Comparison of ENCODE assay signal across 28 mouse cellular contexts in the genomic region with DNA sequence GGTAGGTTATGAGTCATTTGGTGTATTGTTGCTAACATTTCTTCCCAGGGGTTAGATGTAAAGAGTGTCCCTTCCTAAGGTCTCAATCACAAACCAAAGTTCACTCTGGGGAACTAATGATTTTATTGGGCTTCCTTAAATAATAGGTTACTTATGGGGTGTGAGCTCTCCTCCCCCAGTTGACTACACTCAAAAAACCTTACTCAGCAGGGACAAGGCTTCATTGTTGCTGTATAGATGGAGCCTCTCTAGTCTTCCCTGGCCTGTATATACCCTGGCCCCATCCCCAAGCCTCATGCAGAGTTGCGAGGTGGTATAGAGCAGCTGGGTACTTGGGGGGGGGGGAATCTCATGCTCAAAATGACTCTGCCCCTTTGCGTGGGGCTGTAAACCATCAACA. TPM values are rescaled to one million over a fixed set of nuclear protein-coding genes. Genes with fewer than 3 reads are reported as not detected.
DNase-seq lines count a peak whose midpoint lies in the region; ATAC-seq and TF ChIP-seq lines count a peak whose summit lies in the region.
"Had no signal": no experiment of that assay in that cellular context is flagged by ENCODE, and none has a peak within 500 bp of the region (broad histone marks: within the 10 kb centered on the region; RNA-seq: fewer than 3 reads in every experiment).

No protein-coding gene starts in this region.

- H3K36me3 ChIP-seq in limb, embryonic 11.5 days (ENCODE audit: control insufficient read depth, insufficient read depth, low read length), result no peaks in the 10 kb centered on the region
- H3K36me3 ChIP-seq in limb, embryonic 10.5 days, result no peaks in the 10 kb centered on the region
- no peaks in the 10 kb centered on the region for H3K36me3 ChIP-seq in intestine, embryonic 15.5 days
- H3K36me3 ChIP-seq in intestine, postnatal 0 days (ENCODE audit: control insufficient read depth, insufficient read depth), result no peaks in the 10 kb centered on the region
- no peaks in the 10 kb centered on the region for H3K36me3 ChIP-seq in lung, postnatal 0 days (ENCODE audit: insufficient read depth, low read length)
- H3K36me3 ChIP-seq: embryonic facial prominence, embryonic 13.5 days; embryonic facial prominence, embryonic 15.5 days; forebrain, embryonic 10.5 days; forebrain, embryonic 12.5 days; G1E had no signal

- no peak overlapping the region for H3K4me2 ChIP-seq in limb, embryonic 11.5 days (ENCODE audit: low read depth, severe bottlenecking)
- no peak overlapping the region for H3K4me2 ChIP-seq in intestine, embryonic 15.5 days (replicated peaks)
- H3K4me2 ChIP-seq in intestine, postnatal 0 days (replicated peaks; ENCODE audit: low read depth), result no peak overlapping the region
- H3K4me2 ChIP-seq in lung, postnatal 0 days (replicated peaks; ENCODE audit: low read depth, low read length), result no peak overlapping the region
- H3K4me2 ChIP-seq: embryonic facial prominence, embryonic 13.5 days; embryonic facial prominence, embryonic 15.5 days; forebrain, embryonic 12.5 days had no signal

- H3K27me3 ChIP-seq in limb, embryonic 11.5 days (ENCODE audit: control insufficient read depth, insufficient read depth, low read length), result no peaks in the 10 kb centered on the region
- H3K27me3 ChIP-seq in limb, embryonic 10.5 days (ENCODE audit: low read depth, poor library complexity, severe bottlenecking), result no peaks in the 10 kb centered on the region
- no peaks in the 10 kb centered on the region for H3K27me3 ChIP-seq in intestine, embryonic 15.5 days (replicated peaks)
- no peaks in the 10 kb centered on the region for H3K27me3 ChIP-seq in intestine, postnatal 0 days (replicated peaks; ENCODE audit: control insufficient read depth, insufficient read depth, low read length)
- no peaks in the 10 kb centered on the region for H3K27me3 ChIP-seq in lung, postnatal 0 days (replicated peaks; ENCODE audit: insufficient read depth, low read length)
- H3K27me3 ChIP-seq: CH12.LX; embryonic facial prominence, embryonic 13.5 days; embryonic facial prominence, embryonic 15.5 days had no signal

- H3K4me1 ChIP-seq in limb, embryonic 11.5 days (ENCODE audit: control insufficient read depth, insufficient read depth, low read length), result no peaks in the 10 kb centered on the region
- H3K4me1 ChIP-seq in limb, embryonic 10.5 days, result peaks cover 6% of the 10 kb centered on the region
- no peaks in the 10 kb centered on the region for H3K4me1 ChIP-seq in intestine, embryonic 15.5 days (replicated peaks)
- no peaks in the 10 kb centered on the region for H3K4me1 ChIP-seq in intestine, postnatal 0 days (replicated peaks; ENCODE audit: control insufficient read depth, insufficient read depth, low read length)
- no peaks in the 10 kb centered on the region for H3K4me1 ChIP-seq in lung, postnatal 0 days (ENCODE audit: insufficient read depth, low read depth, low read length)
- H3K4me1 ChIP-seq: embryonic facial prominence, embryonic 13.5 days; embryonic facial prominence, embryonic 15.5 days; forebrain, embryonic 10.5 days; forebrain, embryonic 12.5 days had no signal

- DNase-seq in limb, embryonic 11.5 days (ENCODE audit: low spot score), result peak; percentile 5
- no peak for DNase-seq in limb, embryonic 10.5 days (ENCODE audit: low spot score)
- no peak for DNase-seq in lung, postnatal 0 days (ENCODE audit: low spot score)
- DNase-seq: adrenal gland, adult 2 months; adrenal gland, postnatal 10 days; adrenal gland, postnatal 25 days; B cell, adult 2 months; cerebellum, adult 11 months; cerebellum, adult 18-20 months; cerebellum, adult 8-10 months; cerebellum, adult 9-11 months; cerebellum, postnatal 14 days; cerebellum, postnatal 36 days; embryo, embryonic 11 days; forebrain, postnatal 0 days had no signal

- H3K4me3 ChIP-seq in limb, embryonic 11.5 days (ENCODE audit: low read depth, low read length), result no peak overlapping the region
- H3K4me3 ChIP-seq in limb, embryonic 10.5 days, result no peak overlapping the region
- H3K4me3 ChIP-seq in intestine, embryonic 15.5 days (replicated peaks), result no peak overlapping the region
- no peak overlapping the region for H3K4me3 ChIP-seq in intestine, postnatal 0 days (ENCODE audit: low read depth, low read length)
- H3K4me3 ChIP-seq in lung, postnatal 0 days (ENCODE audit: low read depth, low read length), result no peak overlapping the region
- H3K4me3 ChIP-seq: embryonic facial prominence, embryonic 13.5 days; embryonic facial prominence, embryonic 15.5 days; erythroblast, embryonic 14.5 days; forebrain, embryonic 10.5 days; forebrain, embryonic 12.5 days had no signal

- no peaks in the 10 kb centered on the region for H3K9me3 ChIP-seq in limb, embryonic 11.5 days (ENCODE audit: control insufficient read depth, low read length)
- H3K9me3 ChIP-seq in limb, embryonic 10.5 days (replicated peaks), result no peaks in the 10 kb centered on the region
- H3K9me3 ChIP-seq in intestine, embryonic 15.5 days, result no peaks in the 10 kb centered on the region
- H3K9me3 ChIP-seq in intestine, postnatal 0 days (ENCODE audit: control insufficient read depth), result no peaks in the 10 kb centered on the region
- H3K9me3 ChIP-seq in lung, postnatal 0 days (ENCODE audit: low read length), result no peaks in the 10 kb centered on the region
- H3K9me3 ChIP-seq: embryonic facial prominence, embryonic 13.5 days; embryonic facial prominence, embryonic 15.5 days; forebrain, embryonic 10.5 days; forebrain, embryonic 12.5 days; G1E had no signal

- 93% methylated on average over 2 of the region's 2 CpGs for whole genome bisulfite sequencing in limb, embryonic 11.5 days
- 81% methylated on average over 2 of the region's 2 CpGs for WGBS in limb, embryonic 10.5 days
- 87% methylated on average over 2 of the region's 2 CpGs for WGBS in intestine, embryonic 15.5 days
- 83% methylated on average over 2 of the region's 2 CpGs for WGBS in intestine, postnatal 0 days
- WGBS in lung, postnatal 0 days, result 94% methylated on average over 2 of the region's 2 CpGs

- no peak for TF ChIP-seq EP300 in lung, postnatal 0 days (IDR thresholded peaks at IDR 0.05)

- no peak for ATAC-seq in limb, embryonic 11.5 days (ENCODE audit: insufficient number of reproducible peaks, low FRiP score, low TSS enrichment, low read depth)
- peak; percentile 84 for ATAC-seq in intestine, embryonic 15.5 days
- peak; percentile 68 for ATAC-seq in intestine, postnatal 0 days
- ATAC-seq in lung, postnatal 0 days, result no peak
- ATAC-seq: activated CD4-positive, CD25-positive, alpha-beta regulatory T cell, adult 4 months; CD4-positive, CD25-positive, alpha-beta regulatory T cell, adult 4 months; forebrain, embryonic 14.5 days; forebrain, postnatal 0 days; Patski had no signal

- no peak overlapping the region for H3K9ac ChIP-seq in limb, embryonic 11.5 days (ENCODE audit: low read length)
- H3K9ac ChIP-seq in intestine, embryonic 15.5 days, result no peak overlapping the region
- no peak overlapping the region for H3K9ac ChIP-seq in intestine, postnatal 0 days (ENCODE audit: low read depth, low read length)
- H3K9ac ChIP-seq in lung, postnatal 0 days (replicated peaks; ENCODE audit: low read depth), result no peak overlapping the region
- H3K9ac ChIP-seq: embryonic facial prominence, embryonic 13.5 days; embryonic facial prominence, embryonic 15.5 days; forebrain, embryonic 12.5 days; forebrain, postnatal 0 days had no signal

- no peak for TF ChIP-seq CTCF in intestine, postnatal 0 days (IDR thresholded peaks at IDR 0.05; ENCODE audit: low read depth)
- TF ChIP-seq CTCF in lung, postnatal 0 days (IDR thresholded peaks at IDR 0.05), result no peak

- no peak overlapping the region for H3K27ac ChIP-seq in limb, embryonic 11.5 days (replicated peaks; ENCODE audit: low read depth, low read length)
- H3K27ac ChIP-seq in limb, embryonic 10.5 days, result no peak overlapping the region
- no peak overlapping the region for H3K27ac ChIP-seq in intestine, embryonic 15.5 days
- no peak overlapping the region for H3K27ac ChIP-seq in intestine, postnatal 0 days (ENCODE audit: low read depth, low read length)
- no peak overlapping the region for H3K27ac ChIP-seq in lung, postnatal 0 days (ENCODE audit: low read length)
- H3K27ac ChIP-seq: embryonic facial prominence, embryonic 13.5 days; embryonic facial prominence, embryonic 15.5 days; forebrain, embryonic 10.5 days; forebrain, embryonic 12.5 days had no signal

RNA-seq across cellular contexts. Expression of gene Braf, which starts 32.0 kb away (rescaled TPM):
- polyA plus RNA-seq in limb, embryonic 11.5 days (2014; fragmentation: Nextera tagmentation; extraction: Ambion mirVana), result 17.2 and 19.5 TPM in 2 replicates
- polyA plus RNA-seq in limb, embryonic 10.5 days (2016; fragmentation: Nextera tagmentation; extraction: Ambion mirVana), result 16.0 and 19.9 TPM in 2 replicates
- 12.0 and 13.2 TPM in 2 replicates for polyA plus RNA-seq in intestine, embryonic 15.5 days (2015; fragmentation: Nextera tagmentation; extraction: Ambion mirVana)
- 4.3 and 4.9 TPM in 2 replicates for polyA plus RNA-seq in intestine, postnatal 0 days (2015; fragmentation: Nextera tagmentation; extraction: Ambion mirVana)
- polyA plus RNA-seq in lung, postnatal 0 days (2015; fragmentation: Nextera tagmentation; extraction: Ambion mirVana), result 8.1 and 9.6 TPM in 2 replicates

RNA-seq across cellular contexts. Expression of gene Mrps33, which starts 53.6 kb away (rescaled TPM):
- 202 and 208 TPM in 2 replicates for polyA plus RNA-seq in limb, embryonic 11.5 days (2014; fragmentation: Nextera tagmentation; extraction: Ambion mirVana)
- polyA plus RNA-seq in limb, embryonic 10.5 days (2016; fragmentation: Nextera tagmentation; extraction: Ambion mirVana), result 186 and 192 TPM in 2 replicates
- polyA plus RNA-seq in intestine, embryonic 15.5 days (2015; fragmentation: Nextera tagmentation; extraction: Ambion mirVana), result 175 and 192 TPM in 2 replicates
- polyA plus RNA-seq in intestine, postnatal 0 days (2015; fragmentation: Nextera tagmentation; extraction: Ambion mirVana), result 194 and 209 TPM in 2 replicates
- polyA plus RNA-seq in lung, postnatal 0 days (2015; fragmentation: Nextera tagmentation; extraction: Ambion mirVana), result 116 and 124 TPM in 2 replicates

Comparison
In these comparisons a context has a peak if more than half of its experiments do, and no peak if none do; other contexts are left out.
1. ATAC-seq: peak in intestine, embryonic 15.5 days (single experiment) and intestine, postnatal 0 days (single experiment); none in limb, embryonic 11.5 days (single experiment) and lung, postnatal 0 days (single experiment).